Mouse (Mus musculus): ENCODE measurements around the gene Slc4a1ap. TPM values are rescaled to one million over a fixed set of nuclear protein-coding genes. Genes with fewer than 3 reads are reported as not detected.

Gene Slc4a1ap
- polyA plus RNA-seq, 1 experiment: 17.0 TPM

GRCm38 (mm10) chr5:31597430-31597944 is 70.7 kb downstream of the Slc4a1ap start:
- TF ChIP-seq USF1 (IDR thresholded peaks at IDR 0.05; ENCODE audit: low read depth) (no peak), MYOG (IDR thresholded peaks at IDR 0.05; ENCODE audit: control insufficient read depth, extremely low read depth, insufficient read length) (no peak), CTCF (IDR thresholded peaks at IDR 0.05; ENCODE audit: control insufficient read depth, insufficient read depth, insufficient read length) (no peak), MYOD1 (IDR thresholded peaks at IDR 0.05; ENCODE audit: control insufficient read depth, insufficient read length, low read depth) (no peak), CEBPB (IDR thresholded peaks at IDR 0.05; ENCODE audit: low read depth) (no peak), FOSL1 (IDR thresholded peaks at IDR 0.05; ENCODE audit: insufficient read depth, low read length, poor library complexity, severe bottlenecking) (no peak)
- H3K36me3 ChIP-seq (ENCODE audit: control insufficient read depth, insufficient read depth): no peaks in the 10 kb centered on the region
- no peak overlapping the region for H3K4me3 ChIP-seq (ENCODE audit: insufficient read depth, poor library complexity, severe bottlenecking)
- H3ac ChIP-seq (ENCODE audit: control insufficient read depth, insufficient read length, low read depth): no peak overlapping the region
- no peaks in the 10 kb centered on the region for H3K27me3 ChIP-seq (ENCODE audit: control insufficient read depth, insufficient read depth, insufficient read length)
- no peaks in the 10 kb centered on the region for H3K79me2 ChIP-seq (ENCODE audit: control insufficient read depth, insufficient read depth)
- H3K79me3 ChIP-seq (ENCODE audit: low read depth): no peaks in the 10 kb centered on the region

GRCm38 (mm10) chr5:31598121-31598520 is 71.3 kb downstream of the Slc4a1ap start:
- TF ChIP-seq USF1 (IDR thresholded peaks at IDR 0.05; ENCODE audit: low read depth): no peak
- TF ChIP-seq FOSL1 (IDR thresholded peaks at IDR 0.05; ENCODE audit: insufficient read depth, low read length, poor library complexity, severe bottlenecking): no peak
- no peak for TF ChIP-seq CTCF (IDR thresholded peaks at IDR 0.05; ENCODE audit: control insufficient read depth, insufficient read depth, insufficient read length)
- TF ChIP-seq MAX (IDR thresholded peaks at IDR 0.05): no peak
- no peak for TF ChIP-seq MYOG (IDR thresholded peaks at IDR 0.05; ENCODE audit: control insufficient read depth, extremely low read depth, insufficient read length)
- no peak for TF ChIP-seq MYOD1 (IDR thresholded peaks at IDR 0.05; ENCODE audit: control insufficient read depth, insufficient read length, low read depth)
- no peak for TF ChIP-seq CEBPB (IDR thresholded peaks at IDR 0.05; ENCODE audit: low read depth)

GRCm38 (mm10) chr5:31598579-31598978 is 71.8 kb downstream of the Slc4a1ap start:
- no peaks in the 10 kb centered on the region for H3K79me2 ChIP-seq (ENCODE audit: control insufficient read depth, insufficient read depth)
- no peaks in the 10 kb centered on the region for H3K79me3 ChIP-seq (ENCODE audit: low read depth)
- TF ChIP-seq CTCF (IDR thresholded peaks at IDR 0.05; ENCODE audit: control insufficient read depth, insufficient read depth, insufficient read length): peak; percentile 39
- TF ChIP-seq MYOD1 (IDR thresholded peaks at IDR 0.05; ENCODE audit: control insufficient read depth, insufficient read length, low read depth): no peak
- no peak overlapping the region for H3ac ChIP-seq (ENCODE audit: control insufficient read depth, insufficient read length, low read depth)
- no peaks in the 10 kb centered on the region for H3K36me3 ChIP-seq (ENCODE audit: control insufficient read depth, insufficient read depth)
- H3K4me3 ChIP-seq (ENCODE audit: insufficient read depth, poor library complexity, severe bottlenecking): no peak overlapping the region
- H3K27me3 ChIP-seq (ENCODE audit: control insufficient read depth, insufficient read depth, insufficient read length): no peaks in the 10 kb centered on the region

More at GRCm38 (mm10) chr5:31598121-31598520, 71.3 kb downstream of the Slc4a1ap start:
- H3K27me3 ChIP-seq (ENCODE audit: control insufficient read depth, insufficient read depth, insufficient read length): no peaks in the 10 kb centered on the region
- no peaks in the 10 kb centered on the region for H3K79me2 ChIP-seq (ENCODE audit: control insufficient read depth, insufficient read depth)
- no peak overlapping the region for H3ac ChIP-seq (ENCODE audit: control insufficient read depth, insufficient read length, low read depth)
- no peaks in the 10 kb centered on the region for H3K36me3 ChIP-seq (ENCODE audit: control insufficient read depth, insufficient read depth)
- no peaks in the 10 kb centered on the region for H3K79me3 ChIP-seq (ENCODE audit: low read depth)
- no peak overlapping the region for H3K4me3 ChIP-seq (ENCODE audit: insufficient read depth, poor library complexity, severe bottlenecking)

- no peaks in the 10 kb centered on the region for H3K27me3 ChIP-seq (ENCODE audit: control insufficient read depth, insufficient read depth, insufficient read length)
- H3K79me2 ChIP-seq (ENCODE audit: control insufficient read depth, insufficient read depth): no peaks in the 10 kb centered on the region
- H3ac ChIP-seq (ENCODE audit: control insufficient read depth, insufficient read length, low read depth): no peak overlapping the region
- H3K79me3 ChIP-seq (ENCODE audit: low read depth): no peaks in the 10 kb centered on the region
- no peaks in the 10 kb centered on the region for H3K36me3 ChIP-seq (ENCODE audit: control insufficient read depth, insufficient read depth)
- TF ChIP-seq USF1 (IDR thresholded peaks at IDR 0.05; ENCODE audit: low read depth): no peak
- no peak for TF ChIP-seq CTCF (IDR thresholded peaks at IDR 0.05; ENCODE audit: control insufficient read depth, insufficient read depth, insufficient read length)
- TF ChIP-seq MYOD1 (IDR thresholded peaks at IDR 0.05; ENCODE audit: control insufficient read depth, insufficient read length, low read depth): no peak
- TF ChIP-seq CEBPB (IDR thresholded peaks at IDR 0.05; ENCODE audit: low read depth): no peak
- TF ChIP-seq FOSL1 (IDR thresholded peaks at IDR 0.05; ENCODE audit: insufficient read depth, low read length, poor library complexity, severe bottlenecking): no peak
- TF ChIP-seq MYOG (IDR thresholded peaks at IDR 0.05; ENCODE audit: control insufficient read depth, extremely low read depth, insufficient read length): no peak
- no peak for TF ChIP-seq MAX (IDR thresholded peaks at IDR 0.05)
- H3K4me3 ChIP-seq (ENCODE audit: insufficient read depth, poor library complexity, severe bottlenecking): no peak overlapping the region
These were observed 72.4 kb downstream of the Slc4a1ap start for GRCm38 (mm10) chr5:31599161-31599560.

GRCm38 (mm10) chr5:31601162-31601722 is 74.4 kb downstream of the Slc4a1ap start:
- Histone ChIP-seq H3K27me3 (ENCODE audit: control insufficient read depth, insufficient read depth, insufficient read length) (no peaks in the 10 kb centered on the region), H3K36me3 (ENCODE audit: control insufficient read depth, insufficient read depth) (no peaks in the 10 kb centered on the region), H3K4me3 (ENCODE audit: insufficient read depth, poor library complexity, severe bottlenecking) (no peak overlapping the region), H3K79me3 (ENCODE audit: low read depth) (no peaks in the 10 kb centered on the region), H3ac (ENCODE audit: control insufficient read depth, insufficient read length, low read depth) (no peak overlapping the region), H3K79me2 (ENCODE audit: control insufficient read depth, insufficient read depth) (no peaks in the 10 kb centered on the region)
- no peak for TF ChIP-seq CTCF (IDR thresholded peaks at IDR 0.05; ENCODE audit: control insufficient read depth, insufficient read depth, insufficient read length)
- no peak for TF ChIP-seq MAX (IDR thresholded peaks at IDR 0.05)
- TF ChIP-seq CEBPB (IDR thresholded peaks at IDR 0.05; ENCODE audit: low read depth): no peak

GRCm38 (mm10) chr5:31602377-31602776 is 75.6 kb downstream of the Slc4a1ap start:
- TF ChIP-seq MAX (IDR thresholded peaks at IDR 0.05) (no peak), FOSL1 (IDR thresholded peaks at IDR 0.05; ENCODE audit: insufficient read depth, low read length, poor library complexity, severe bottlenecking) (no peak), CTCF (IDR thresholded peaks at IDR 0.05; ENCODE audit: control insufficient read depth, insufficient read depth, insufficient read length) (no peak), USF1 (IDR thresholded peaks at IDR 0.05; ENCODE audit: low read depth) (no peak), MYOD1 (IDR thresholded peaks at IDR 0.05; ENCODE audit: control insufficient read depth, insufficient read length, low read depth) (peak; percentile 65), MYOG (IDR thresholded peaks at IDR 0.05; ENCODE audit: control insufficient read depth, extremely low read depth, insufficient read length) (no peak), CEBPB (IDR thresholded peaks at IDR 0.05; ENCODE audit: low read depth) (peak; percentile 93)
- Histone ChIP-seq H3K36me3 (ENCODE audit: control insufficient read depth, insufficient read depth) (no peaks in the 10 kb centered on the region), H3K27me3 (ENCODE audit: control insufficient read depth, insufficient read depth, insufficient read length) (no peaks in the 10 kb centered on the region), H3K4me3 (ENCODE audit: insufficient read depth, poor library complexity, severe bottlenecking) (no peak overlapping the region), H3K79me2 (ENCODE audit: control insufficient read depth, insufficient read depth) (no peaks in the 10 kb centered on the region), H3K79me3 (ENCODE audit: low read depth) (no peaks in the 10 kb centered on the region), H3ac (ENCODE audit: control insufficient read depth, insufficient read length, low read depth) (no peak overlapping the region)
